Mouse (Mus musculus): ENCODE measurements around the gene Ntrk2. TPM values are rescaled to one million over a fixed set of nuclear protein-coding genes. Genes with fewer than 3 reads are reported as not detected.
"Not testable (repeated sequence)": the region's sequence is repeated elsewhere in the genome, so short reads cannot be mapped to it uniquely, and the experiment has no call there.

Gene Ntrk2
- polyA plus RNA-seq, 1 experiment from 2014 or later, result 45.0 TPM

GRCm38 (mm10) chr13:59091138-59091971 is 285.0 kb downstream of the Ntrk2 start:
- Histone ChIP-seq H3K36me3 (ENCODE audit: control insufficient read depth, insufficient read depth, low read length) (no peaks in the 10 kb centered on the region), H3K4me1 (replicated peaks; ENCODE audit: control insufficient read depth, insufficient read depth, low read length) (peaks cover 20% of the 10 kb centered on the region), H3K4me3 (ENCODE audit: low read depth, low read length) (no peak overlapping the region), H3K27ac (ENCODE audit: low read depth, low read length) (peak overlapping the region; percentile 86), H3K9ac (ENCODE audit: low read length) (no peak overlapping the region), H3K4me2 (ENCODE audit: low read depth, low read length, severe bottlenecking) (0 out of 2 replicates have a peak overlapping the region, but pooled peaks have one; percentile 15), H3K27me3 (ENCODE audit: control insufficient read depth, insufficient read depth, low read length) (peaks cover 2% of the 10 kb centered on the region; the same call in 1 of the 2 replicates), H3K9me3 (ENCODE audit: control insufficient read depth, low read length) (no peaks in the 10 kb centered on the region)
- ATAC-seq (replicated peaks; ENCODE audit: low FRiP score), result peak; percentile 75
- peak; percentile 77 for DNase-seq (ENCODE audit: low spot score)
- WGBS, result 17% methylated on average over 13 of the region's 13 CpGs

DNA sequence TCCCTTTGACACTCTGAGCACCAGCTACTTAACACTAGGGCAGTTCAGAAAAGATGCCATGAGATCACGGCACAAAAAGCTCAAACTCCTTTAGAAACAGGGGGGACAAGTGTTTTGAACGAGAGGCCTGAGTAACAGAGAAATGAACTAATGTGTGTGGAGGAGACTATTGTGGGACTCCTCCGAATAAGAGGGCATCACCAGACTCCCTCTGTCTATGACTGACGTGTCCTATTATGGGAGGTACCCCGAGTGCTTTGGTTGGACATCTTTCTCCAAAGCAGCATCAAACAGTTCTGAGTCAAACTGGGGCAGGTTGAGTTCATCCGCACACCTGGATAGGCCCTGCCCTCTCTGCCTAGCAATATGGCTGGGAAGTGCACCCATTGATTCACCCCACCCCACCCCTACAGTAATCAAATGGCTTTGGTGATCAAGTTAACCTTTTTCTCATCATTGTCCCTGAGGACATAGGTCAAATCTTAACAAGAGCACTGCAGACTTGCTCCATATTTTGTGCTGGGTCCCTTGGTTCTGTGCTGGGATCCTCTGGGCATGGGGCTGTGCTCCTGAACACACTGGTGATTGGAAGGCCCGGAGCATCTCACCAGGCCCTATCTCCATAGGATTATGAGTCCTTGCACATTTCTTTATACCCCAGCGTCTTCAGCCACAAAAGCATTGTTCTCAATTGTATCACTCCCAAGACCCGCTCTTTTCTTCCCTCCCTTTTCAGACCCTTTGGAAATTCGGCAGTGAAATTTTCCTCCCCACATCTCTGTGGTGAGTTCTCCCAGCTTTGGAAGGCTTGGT is 285.9 kb downstream of the Ntrk2 start:
- Histone ChIP-seq H3K4me1 (replicated peaks; ENCODE audit: control insufficient read depth, insufficient read depth, low read length) (peaks cover 20% of the 10 kb centered on the region), H3K27ac (ENCODE audit: low read depth, low read length) (peak overlapping the region; percentile 86), H3K36me3 (ENCODE audit: control insufficient read depth, insufficient read depth, low read length) (no peaks in the 10 kb centered on the region), H3K27me3 (ENCODE audit: control insufficient read depth, insufficient read depth, low read length) (peaks cover 4% of the 10 kb centered on the region; the same call in 1 of the 2 replicates), H3K4me2 (ENCODE audit: low read depth, low read length, severe bottlenecking) (no peak overlapping the region), H3K4me3 (ENCODE audit: low read depth, low read length) (no peak overlapping the region), H3K9me3 (ENCODE audit: control insufficient read depth, low read length) (no peaks in the 10 kb centered on the region), H3K9ac (ENCODE audit: low read length) (no peak overlapping the region; the same call in 1 of the 2 replicates)
- WGBS, result 23% methylated on average over 10 of the region's 10 CpGs
- ATAC-seq (replicated peaks; ENCODE audit: low FRiP score) (peak; percentile 59), DNase-seq (ENCODE audit: low spot score) (no peak)

GRCm38 (mm10) chr13:59092858-59093154 is 286.4 kb downstream of the Ntrk2 start:
- no peaks in the 10 kb centered on the region for H3K9me3 ChIP-seq (ENCODE audit: control insufficient read depth, low read length)
- peak; percentile 90 for DNase-seq (ENCODE audit: low spot score)
- H3K4me2 ChIP-seq (ENCODE audit: low read depth, low read length, severe bottlenecking), result peak overlapping the region; percentile 18; the same call in 1 of the 2 replicates
- H3K27me3 ChIP-seq (ENCODE audit: control insufficient read depth, insufficient read depth, low read length), result peaks cover 4% of the 10 kb centered on the region; the same call in 1 of the 2 replicates
- peaks cover 20% of the 10 kb centered on the region for H3K4me1 ChIP-seq (replicated peaks; ENCODE audit: control insufficient read depth, insufficient read depth, low read length)
- no peak overlapping the region for H3K4me3 ChIP-seq (ENCODE audit: low read depth, low read length)
- peak overlapping the region; percentile 86 for H3K27ac ChIP-seq (ENCODE audit: low read depth, low read length)
- ATAC-seq (replicated peaks; ENCODE audit: low FRiP score), result peak; percentile 89
- H3K9ac ChIP-seq (ENCODE audit: low read length), result peak overlapping the region; percentile 32; the same call in 1 of the 2 replicates
- H3K36me3 ChIP-seq (ENCODE audit: control insufficient read depth, insufficient read depth, low read length), result no peaks in the 10 kb centered on the region
- 0% methylated on average over 4 of the region's 4 CpGs for WGBS

- peaks cover 20% of the 10 kb centered on the region for H3K4me1 ChIP-seq (replicated peaks; ENCODE audit: control insufficient read depth, insufficient read depth, low read length)
- no peak overlapping the region for H3K27ac ChIP-seq (ENCODE audit: low read depth, low read length)
These were observed 288.4 kb downstream of the Ntrk2 start for GRCm38 (mm10) chr13:59094722-59095121.

GRCm38 (mm10) chr13:59095811-59096391 is 289.5 kb downstream of the Ntrk2 start:
- Histone ChIP-seq H3K4me3 (ENCODE audit: low read depth, low read length) (no peak overlapping the region), H3K9me3 (ENCODE audit: control insufficient read depth, low read length) (no peaks in the 10 kb centered on the region), H3K4me1 (replicated peaks; ENCODE audit: control insufficient read depth, insufficient read depth, low read length) (peaks cover 17% of the 10 kb centered on the region), H3K27ac (ENCODE audit: low read depth, low read length) (no peak overlapping the region), H3K9ac (ENCODE audit: low read length) (no peak overlapping the region), H3K36me3 (ENCODE audit: control insufficient read depth, insufficient read depth, low read length) (no peaks in the 10 kb centered on the region), H3K27me3 (ENCODE audit: control insufficient read depth, insufficient read depth, low read length) (peaks cover 2% of the 10 kb centered on the region; the same call in 1 of the 2 replicates), H3K4me2 (ENCODE audit: low read depth, low read length, severe bottlenecking) (no peak overlapping the region)
- 47% methylated on average over 10 of the region's 10 CpGs for WGBS
- DNase-seq (ENCODE audit: low spot score), result no peak
- no peak for ATAC-seq (replicated peaks; ENCODE audit: low FRiP score)

More at GRCm38 (mm10) chr13:59094722-59095121, 288.4 kb downstream of the Ntrk2 start:
- no peak for ATAC-seq (replicated peaks; ENCODE audit: low FRiP score)
- no peak overlapping the region for H3K4me3 ChIP-seq (ENCODE audit: low read depth, low read length)
- no peaks in the 10 kb centered on the region for H3K36me3 ChIP-seq (ENCODE audit: control insufficient read depth, insufficient read depth, low read length)
- H3K9me3 ChIP-seq (ENCODE audit: control insufficient read depth, low read length), result no peaks in the 10 kb centered on the region
- H3K4me2 ChIP-seq (ENCODE audit: low read depth, low read length, severe bottlenecking), result no peak overlapping the region
- DNase-seq (ENCODE audit: low spot score), result no peak
- 87% methylated on average over 7 of the region's 7 CpGs for WGBS
- no peak overlapping the region; the same call in 1 of the 2 replicates for H3K9ac ChIP-seq (ENCODE audit: low read length)
- H3K27me3 ChIP-seq (ENCODE audit: control insufficient read depth, insufficient read depth, low read length), result peaks cover 2% of the 10 kb centered on the region; the same call in 1 of the 2 replicates

GRCm38 (mm10) chr13:59100086-59100485 is 293.7 kb downstream of the Ntrk2 start:
- H3K27ac ChIP-seq (ENCODE audit: low read depth, low read length), result no peak overlapping the region

DNA sequence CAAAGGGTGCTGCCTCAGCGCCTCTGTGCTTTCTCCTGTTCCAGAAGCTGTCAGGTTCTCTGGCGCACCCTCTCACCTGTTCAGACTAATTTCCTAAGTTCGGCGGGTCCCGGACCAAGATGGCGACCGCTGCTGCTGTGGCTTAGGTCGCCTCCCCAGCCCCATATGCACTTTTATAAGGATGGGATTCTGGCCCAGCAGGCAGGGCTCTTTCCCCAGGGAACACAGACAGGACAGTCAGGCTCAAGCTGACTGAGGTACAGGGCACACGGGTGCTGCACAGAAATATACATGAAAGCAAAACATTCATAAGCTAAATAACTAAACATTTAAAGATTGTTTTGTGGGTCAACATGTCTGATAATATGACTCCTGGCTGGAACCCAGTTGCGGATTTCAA is 301.4 kb downstream of the Ntrk2 start:
- H3K4me1 ChIP-seq (replicated peaks; ENCODE audit: control insufficient read depth, insufficient read depth, low read length); H3K4me3 ChIP-seq (ENCODE audit: low read depth, low read length); H3K9ac ChIP-seq (ENCODE audit: low read length); H3K4me2 ChIP-seq (ENCODE audit: low read depth, low read length, severe bottlenecking); H3K9me3 ChIP-seq (ENCODE audit: control insufficient read depth, low read length); ATAC-seq (replicated peaks; ENCODE audit: low FRiP score); H3K36me3 ChIP-seq (ENCODE audit: control insufficient read depth, insufficient read depth, low read length); DNase-seq (ENCODE audit: low spot score); H3K27me3 ChIP-seq (ENCODE audit: control insufficient read depth, insufficient read depth, low read length); H3K27ac ChIP-seq (ENCODE audit: low read depth, low read length): not testable (repeated sequence)
- 96% methylated on average over 10 of the region's 10 CpGs for WGBS

More at GRCm38 (mm10) chr13:59100086-59100485, 293.7 kb downstream of the Ntrk2 start:
- H3K27me3 ChIP-seq (ENCODE audit: control insufficient read depth, insufficient read depth, low read length), result 0 out of 2 replicates have a peak, but pooled peaks cover 2% of the 10 kb centered on the region
- DNase-seq (ENCODE audit: low spot score) (no peak), ATAC-seq (replicated peaks; ENCODE audit: low FRiP score) (no peak)
- H3K9ac ChIP-seq (ENCODE audit: low read length), result no peak overlapping the region
- WGBS, result 47% methylated on average over 10 of the region's 10 CpGs
- H3K4me1 ChIP-seq (replicated peaks; ENCODE audit: control insufficient read depth, insufficient read depth, low read length), result no peaks in the 10 kb centered on the region
- H3K36me3 ChIP-seq (ENCODE audit: control insufficient read depth, insufficient read depth, low read length), result no peaks in the 10 kb centered on the region
- H3K9me3 ChIP-seq (ENCODE audit: control insufficient read depth, low read length), result no peaks in the 10 kb centered on the region
- no peak overlapping the region for H3K4me2 ChIP-seq (ENCODE audit: low read depth, low read length, severe bottlenecking)
- no peak overlapping the region for H3K4me3 ChIP-seq (ENCODE audit: low read depth, low read length)

GRCm38 (mm10) chr13:59110107-59110506 is 303.7 kb downstream of the Ntrk2 start:
- peaks cover 1% of the 10 kb centered on the region; the same call in 1 of the 2 replicates for H3K9me3 ChIP-seq (ENCODE audit: control insufficient read depth, low read length)
- H3K9ac ChIP-seq (ENCODE audit: low read length), result no peak overlapping the region
- no peaks in the 10 kb centered on the region for H3K27me3 ChIP-seq (ENCODE audit: control insufficient read depth, insufficient read depth, low read length)
- DNase-seq (ENCODE audit: low spot score) (no peak), ATAC-seq (replicated peaks; ENCODE audit: low FRiP score) (no peak)
- no peak overlapping the region for H3K4me2 ChIP-seq (ENCODE audit: low read depth, low read length, severe bottlenecking)
- H3K4me3 ChIP-seq (ENCODE audit: low read depth, low read length), result no peak overlapping the region
- H3K4me1 ChIP-seq (replicated peaks; ENCODE audit: control insufficient read depth, insufficient read depth, low read length), result no peaks in the 10 kb centered on the region
- H3K27ac ChIP-seq (ENCODE audit: low read depth, low read length), result no peak overlapping the region
- no peaks in the 10 kb centered on the region for H3K36me3 ChIP-seq (ENCODE audit: control insufficient read depth, insufficient read depth, low read length)
- 91% methylated on average over 5 of the region's 5 CpGs for WGBS
